Comparison of ENCODE assay signal across 24 mouse cellular contexts in genomic region chr8:95012442-95012919, GRCm38 (mm10). TPM values are rescaled to one million over a fixed set of nuclear protein-coding genes. Genes with fewer than 3 reads are reported as not detected.
A peak's percentile ranks its signal among the peaks of the same experiment; 100 is the strongest.
DNase-seq lines count a peak whose midpoint lies in the region; ATAC-seq lines count a peak whose summit lies in the region.
"Had no signal": no experiment of that assay in that cellular context is flagged by ENCODE, and none has a peak within 500 bp of the region (broad histone marks: within the 10 kb centered on the region; RNA-seq: fewer than 3 reads in every experiment).

No protein-coding gene starts in this region.

- H3K9ac ChIP-seq in liver, embryonic 11.5 days (ENCODE audit: low read depth, low read length), result no peak overlapping the region
- H3K9ac ChIP-seq: embryonic facial prominence, embryonic 12.5 days; forebrain, postnatal 0 days; hindbrain, embryonic 14.5 days; intestine, embryonic 15.5 days; liver, embryonic 14.5 days; neural tube, embryonic 13.5 days had no signal

- peaks cover 37% of the 10 kb centered on the region for H3K36me3 ChIP-seq in liver, embryonic 11.5 days (ENCODE audit: control insufficient read depth, insufficient read depth, low read length)
- H3K36me3 ChIP-seq: intestine, embryonic 15.5 days had no signal

- no peaks in the 10 kb centered on the region for H3K9me3 ChIP-seq in liver, embryonic 11.5 days (ENCODE audit: control insufficient read depth, low read length)
- H3K9me3 ChIP-seq: embryonic facial prominence, embryonic 12.5 days; G1E; intestine, embryonic 15.5 days; neural tube, embryonic 13.5 days had no signal

- DNase-seq in liver, embryonic 11.5 days (ENCODE audit: low spot score), result peak; percentile 34
- DNase-seq in liver, result no peak
- peak; percentile 72 for DNase-seq in Muller cell, postnatal 12 days (ENCODE audit: inconsistent ontology term)
- no peak for DNase-seq in ovary, postnatal 36 days (ENCODE audit: low spot score)
- no peak for DNase-seq in layer of hippocampus, adult 9-10 months (ENCODE audit: low spot score)
- DNase-seq in lung, postnatal 25 days (ENCODE audit: low spot score), result no peak
- DNase-seq: adrenal gland, postnatal 36 days; cerebellum, adult 18-20 months; forebrain, postnatal 0 days; heart, postnatal 10 days; kidney, postnatal 4 days; thymus, postnatal 36 days had no signal

- H3K27me3 ChIP-seq in liver, embryonic 11.5 days (replicated peaks; ENCODE audit: control insufficient read depth, insufficient read depth, low read length), result no peaks in the 10 kb centered on the region
- H3K27me3 ChIP-seq: embryonic facial prominence, embryonic 12.5 days; intestine, embryonic 15.5 days; neural tube, embryonic 13.5 days had no signal

- peak overlapping the region; percentile 8; the same call in 1 of the 2 replicates for H3K27ac ChIP-seq in liver, embryonic 11.5 days (ENCODE audit: low read depth, low read length)
- H3K27ac ChIP-seq: embryonic facial prominence, embryonic 12.5 days; hindbrain, embryonic 14.5 days; intestine, embryonic 15.5 days; liver, embryonic 14.5 days; neural tube, embryonic 13.5 days had no signal

- WGBS in liver, embryonic 11.5 days, result 63% methylated on average over 15 of the region's 15 CpGs

- no peak overlapping the region for H3K4me2 ChIP-seq in liver, embryonic 11.5 days
- H3K4me2 ChIP-seq: embryonic facial prominence, embryonic 12.5 days; heart, embryonic 11.5 days; hindbrain, embryonic 14.5 days; intestine, embryonic 15.5 days; midbrain, embryonic 11.5 days; neural tube, embryonic 13.5 days had no signal

- H3K4me1 ChIP-seq in liver, embryonic 11.5 days (replicated peaks; ENCODE audit: control insufficient read depth, insufficient read depth, low read length), result peaks cover 5% of the 10 kb centered on the region
- H3K4me1 ChIP-seq: embryonic facial prominence, embryonic 12.5 days; intestine, embryonic 15.5 days had no signal

- H3K4me3 ChIP-seq in liver, embryonic 11.5 days (ENCODE audit: low read depth, low read length), result no peak overlapping the region
- H3K4me3 ChIP-seq: embryonic facial prominence, embryonic 12.5 days; intestine, embryonic 15.5 days; neural tube, embryonic 13.5 days had no signal

- ATAC-seq in liver, embryonic 11.5 days (replicated peaks; ENCODE audit: low FRiP score), result no peak; the same call in 1 of the 2 replicates
- ATAC-seq in granulocyte monocyte progenitor cell, adult 5-6 weeks (replicated peaks; ENCODE audit: poor library complexity, severe bottlenecking), result peak; percentile 64
- ATAC-seq: forebrain, postnatal 0 days; intestine, embryonic 15.5 days; lung, postnatal 0 days had no signal

RNA-seq across cellular contexts. Expression of gene Adgrg3, which starts 5.0 kb away (rescaled TPM):
- polyA plus RNA-seq in liver, embryonic 11.5 days (2014; fragmentation: Nextera tagmentation; extraction: Ambion mirVana), result 11.8 and 11.9 TPM in 2 replicates
- 142 and 175 TPM in 2 replicates for total RNA-seq in granulocyte monocyte progenitor cell, adult 5-6 weeks (2014; fragmentation: Nextera tagmentation)
- 170 and 173 TPM in 2 replicates for total RNA-seq in granulocyte monocyte progenitor cell, adult 5-6 weeks (2017)

RNA-seq across cellular contexts. Expression of gene Adgrg1, which starts 37.9 kb away (rescaled TPM):
- polyA plus RNA-seq in liver, embryonic 11.5 days (2014; fragmentation: Nextera tagmentation; extraction: Ambion mirVana), result 125 and 137 TPM in 2 replicates
- total RNA-seq in granulocyte monocyte progenitor cell, adult 5-6 weeks (2014; fragmentation: Nextera tagmentation), result 115 and 208 TPM in 2 replicates
- total RNA-seq in granulocyte monocyte progenitor cell, adult 5-6 weeks (2017), result 50.3 and 50.9 TPM in 2 replicates

RNA-seq across cellular contexts. Expression of gene Drc7, which starts 42.4 kb away (rescaled TPM):
- polyA plus RNA-seq in liver, embryonic 11.5 days (2014; fragmentation: Nextera tagmentation; extraction: Ambion mirVana), result 0.26 TPM in 1 of 2 replicates, not detected in the other
- total RNA-seq in granulocyte monocyte progenitor cell, adult 5-6 weeks (2014; fragmentation: Nextera tagmentation), result 1.8 and 2.5 TPM in 2 replicates
- 1.2 and 3.7 TPM in 2 replicates for total RNA-seq in granulocyte monocyte progenitor cell, adult 5-6 weeks (2017)
- total RNA-seq: adrenal gland, postnatal 36 days; gastrocnemius, postnatal 4 days; heart, postnatal 10 days had no signal
- polyA plus RNA-seq: G1E; heart, embryonic 11.5 days; intestine, embryonic 15.5 days; kidney, embryonic 14.5 days had no signal

Comparison
In these comparisons a context has a peak if more than half of its experiments do, and no peak if none do; other contexts are left out.
1. DNase-seq: peak in liver, embryonic 11.5 days (single experiment) and Muller cell, postnatal 12 days (single experiment); none in liver (single experiment), ovary, postnatal 36 days (single experiment), layer of hippocampus, adult 9-10 months (single experiment) and lung, postnatal 25 days (single experiment).